ENCODE assay signal across 9 mouse cellular contexts in the genomic region with DNA sequence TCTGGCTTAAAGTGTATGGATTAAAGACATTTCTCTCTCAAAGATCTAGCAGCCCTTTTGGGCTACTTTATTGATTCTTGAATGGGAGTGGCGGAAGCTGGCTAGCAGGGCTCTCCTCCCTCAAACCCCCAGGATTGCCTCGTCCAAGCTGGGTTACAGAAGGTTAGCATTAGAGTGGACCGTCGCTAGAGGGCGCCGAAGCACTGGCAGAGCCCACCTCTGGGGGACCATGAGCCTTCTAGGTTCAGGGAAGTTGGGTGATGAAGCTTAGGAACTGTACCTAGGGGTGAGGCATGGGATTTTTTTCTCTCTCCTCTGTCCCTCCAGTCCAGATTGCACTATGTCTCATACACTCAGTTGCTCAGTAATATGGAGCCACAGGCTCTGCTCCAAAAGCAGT. TPM values are rescaled to one million over a fixed set of nuclear protein-coding genes. Genes with fewer than 3 reads are reported as not detected.
DNase-seq lines count a peak whose midpoint lies in the region; ATAC-seq and TF ChIP-seq lines count a peak whose summit lies in the region.
"Had no signal": no experiment of that assay in that cellular context is flagged by ENCODE, and none has a peak within 500 bp of the region (broad histone marks: within the 10 kb centered on the region; RNA-seq: fewer than 3 reads in every experiment).

No protein-coding gene starts in this region.

- H3K9me3 ChIP-seq in lung, embryonic 15.5 days, result no peaks in the 10 kb centered on the region
- H3K9me3 ChIP-seq: heart, embryonic 15.5 days had no signal

- no peaks in the 10 kb centered on the region for H3K79me3 ChIP-seq in C2C12 (ENCODE audit: low read depth)

- no peaks in the 10 kb centered on the region for H3K79me2 ChIP-seq in C2C12 (ENCODE audit: control insufficient read depth, insufficient read depth)

- ATAC-seq in lung, embryonic 15.5 days (ENCODE audit: borderline replicate concordance, extremely low read depth, low FRiP score, low TSS enrichment), result peak; percentile 67; the same call in 1 of the 2 replicates
- ATAC-seq in monocyte, adult 5-6 weeks (replicated peaks; ENCODE audit: insufficient number of reproducible peaks, low FRiP score, low TSS enrichment, poor library complexity, severe bottlenecking), result no peak

- no peaks in the 10 kb centered on the region for H3K36me3 ChIP-seq in C2C12 (ENCODE audit: control insufficient read depth, insufficient read depth)
- H3K36me3 ChIP-seq in lung, embryonic 15.5 days, result no peaks in the 10 kb centered on the region
- H3K36me3 ChIP-seq: heart, embryonic 15.5 days had no signal

- H3K4me3 ChIP-seq in C2C12 (ENCODE audit: insufficient read depth, poor library complexity, severe bottlenecking), result no peak overlapping the region
- no peak overlapping the region for H3K4me3 ChIP-seq in lung, embryonic 15.5 days
- H3K4me3 ChIP-seq: heart, embryonic 15.5 days had no signal

- 0 out of 2 replicates have a peak, but pooled peaks cover 6% of the 10 kb centered on the region for H3K4me1 ChIP-seq in lung, embryonic 15.5 days
- H3K4me1 ChIP-seq: heart, embryonic 15.5 days had no signal

- peak; percentile 62 for DNase-seq in NIH3T3 (ENCODE audit: low read depth)
- DNase-seq in cerebellum, postnatal 36 days, result peak; percentile 63 to 67
- DNase-seq in gastrocnemius, postnatal 25 days, result peak; percentile 5
- peak; percentile 87 for DNase-seq in kidney, postnatal 10 days
- DNase-seq in ovary, postnatal 36 days (ENCODE audit: low spot score), result peak; percentile 23

- H3K27ac ChIP-seq in lung, embryonic 15.5 days, result no peak overlapping the region
- H3K27ac ChIP-seq: heart, embryonic 15.5 days had no signal

- TF ChIP-seq CTCF in C2C12 (IDR thresholded peaks at IDR 0.05; ENCODE audit: control insufficient read depth, insufficient read depth, insufficient read length), result peak; percentile 14

- no peak overlapping the region for H3K9ac ChIP-seq in lung, embryonic 15.5 days
- H3K9ac ChIP-seq: heart, embryonic 15.5 days had no signal

- no peaks in the 10 kb centered on the region for H3K27me3 ChIP-seq in C2C12 (ENCODE audit: control insufficient read depth, insufficient read depth, insufficient read length)
- H3K27me3 ChIP-seq in lung, embryonic 15.5 days, result peaks cover 16% of the 10 kb centered on the region

- under 1% methylated on average over 6 of the region's 6 CpGs for WGBS in lung, embryonic 15.5 days

- H3K4me2 ChIP-seq in lung, embryonic 15.5 days, result no peak overlapping the region
- H3K4me2 ChIP-seq: heart, embryonic 15.5 days had no signal

- H3ac ChIP-seq in C2C12 (ENCODE audit: control insufficient read depth, insufficient read length, low read depth), result no peak overlapping the region

TF ChIP-seq in C2C12, 6 proteins besides CTCF, POLR2A, EP300 and RAD21:
- TF ChIP-seq MYOD1 (IDR thresholded peaks at IDR 0.05; ENCODE audit: control insufficient read depth, insufficient read length, low read depth), result no peak
- TF ChIP-seq CEBPB (IDR thresholded peaks at IDR 0.05; ENCODE audit: low read depth), result no peak
- no peak for TF ChIP-seq MYOG (IDR thresholded peaks at IDR 0.05; ENCODE audit: control insufficient read depth, extremely low read depth, insufficient read length)
- no peak for TF ChIP-seq MAX (IDR thresholded peaks at IDR 0.05)
- no peak for TF ChIP-seq USF1 (IDR thresholded peaks at IDR 0.05; ENCODE audit: low read depth)
- TF ChIP-seq FOSL1 (IDR thresholded peaks at IDR 0.05; ENCODE audit: insufficient read depth, low read length, poor library complexity, severe bottlenecking), result no peak

RNA-seq across cellular contexts. Expression of a gene that starts 27.4 kb away (rescaled TPM):
- polyA plus RNA-seq in C2C12 (2012; fragmentation: generic; extraction: Trizol), result not detected
- not detected for total RNA-seq in gastrocnemius, postnatal 25 days (2021)
- 0.26 and 0.30 TPM in 2 replicates for polyA plus RNA-seq in lung, embryonic 15.5 days (2015; fragmentation: Nextera tagmentation; extraction: Ambion mirVana)
- total RNA-seq in monocyte, adult 5-6 weeks (2017), result not detected in 3 replicates

Comparison
In these comparisons a context has a peak if more than half of its experiments do, and no peak if none do; other contexts are left out.
1. DNase-seq: peak in every context shown above with its lines; median percentile 87 in kidney, postnatal 10 days; 65 in cerebellum, postnatal 36 days; 62 in NIH3T3; 23 in ovary, postnatal 36 days; 5 in gastrocnemius, postnatal 25 days.